Mouse (Mus musculus): ENCODE measurements around the gene Phc3.

DNA sequence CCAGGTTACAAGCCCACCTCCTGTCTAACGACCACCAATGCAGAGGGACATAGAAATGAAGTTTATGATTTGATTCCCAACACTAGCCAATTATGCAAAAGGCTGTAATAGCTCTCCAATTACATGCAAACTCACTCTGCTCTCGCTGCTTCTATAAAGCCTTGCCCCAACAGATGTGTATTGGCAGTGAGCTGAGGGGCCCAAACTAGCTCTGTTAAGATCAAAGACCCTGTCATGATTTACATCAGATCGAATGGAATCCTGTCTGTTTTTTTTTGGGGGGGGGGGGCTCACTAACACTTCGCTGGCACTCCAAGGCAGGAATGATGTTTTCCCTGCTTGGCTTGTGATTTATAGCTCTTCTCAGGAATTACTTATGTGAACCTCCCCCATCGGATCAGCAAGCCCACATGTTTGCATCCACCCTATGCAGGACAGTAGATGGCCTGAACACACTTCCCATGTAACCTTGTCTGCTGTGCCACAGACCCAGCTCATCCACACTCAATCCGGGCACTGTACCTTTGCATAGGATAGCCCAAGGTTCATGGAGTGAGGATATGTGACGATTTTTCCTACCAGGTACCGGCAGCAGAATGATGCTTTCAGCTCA lies 13.8 kb upstream of the Phc3 start:
- TF ChIP-seq CTCF (IDR thresholded peaks at IDR 0.05; ENCODE audit: low read depth, low read length): no peak
- TF ChIP-seq POLR2A (IDR thresholded peaks at IDR 0.05; ENCODE audit: borderline replicate concordance, low read depth, low read length): no peak
